Mouse (Mus musculus) naive thymus-derived CD4-positive, alpha-beta T cell, adult 2 months (primary cell): ENCODE measurements around the gene 2210016L21Rik.
"Not testable (repeated sequence)": the region's sequence is repeated elsewhere in the genome, so short reads cannot be mapped to it uniquely, and the experiment has no call there.

ENCODE experiments used
- DNase-seq: peaks from one replicate; pipeline ENCODE4 v3.0.0-alpha.2; 2011; ENCODE audit warnings: low read depth

Gene 2210016L21Rik

GRCm38 (mm10) chr5:114942074-114942765 is at the start of gene 2210016L21Rik:
Gene 2210016L21Rik, plus strand, starts transcription at chr5:114942158.
- DNase-seq, result peak; percentile 90

GRCm38 (mm10) chr5:114895542-114895941 is 46.4 kb upstream of the 2210016L21Rik start:
- DNase-seq, result no peak

- DNase-seq, result peak; percentile 65
Measured at GRCm38 (mm10) chr5:114896688-114897373, 45.1 kb upstream of the 2210016L21Rik start, which contains the start of gene Oasl2. Gene Oasl2, plus strand, starts transcription at chr5:114896936.

GRCm38 (mm10) chr5:114897374-114897793 is 44.6 kb upstream of the 2210016L21Rik start:
- peak; percentile 81 for DNase-seq

GRCm38 (mm10) chr5:114898857-114899256 is 43.1 kb upstream of the 2210016L21Rik start:
- DNase-seq, result peak; percentile 33

- peak; percentile 79 for DNase-seq
Measured at GRCm38 (mm10) chr5:114902413-114902812, 39.5 kb upstream of the 2210016L21Rik start.

- no peak for DNase-seq
Measured at GRCm38 (mm10) chr5:114908598-114909305, 33.2 kb upstream of the 2210016L21Rik start.

- no peak for DNase-seq
Measured at GRCm38 (mm10) chr5:114913686-114914085, 28.3 kb upstream of the 2210016L21Rik start.

GRCm38 (mm10) chr5:114914855-114915254 is 27.1 kb upstream of the 2210016L21Rik start:
- DNase-seq, result no peak

GRCm38 (mm10) chr5:114915854-114916253 is 26.1 kb upstream of the 2210016L21Rik start:
- DNase-seq, result no peak

GRCm38 (mm10) chr5:114916777-114917176 is 25.2 kb upstream of the 2210016L21Rik start:
- DNase-seq, result no peak

- DNase-seq, result not testable (repeated sequence)
Measured at GRCm38 (mm10) chr5:114917357-114917756, 24.6 kb upstream of the 2210016L21Rik start.

GRCm38 (mm10) chr5:114921551-114922365 is 20.2 kb upstream of the 2210016L21Rik start:
- peak; percentile 92 for DNase-seq

- DNase-seq, result no peak
Measured at GRCm38 (mm10) chr5:114922366-114922731, 19.6 kb upstream of the 2210016L21Rik start.

GRCm38 (mm10) chr5:114922998-114923473 is 18.9 kb upstream of the 2210016L21Rik start, which contains the start of gene Oasl1:
Gene Oasl1, plus strand, starts transcription at chr5:114923240.
- peak; percentile 79 for DNase-seq

GRCm38 (mm10) chr5:114926153-114926684 is 15.7 kb upstream of the 2210016L21Rik start:
- no peak for DNase-seq

- no peak for DNase-seq
Measured at GRCm38 (mm10) chr5:114926753-114927152, 15.2 kb upstream of the 2210016L21Rik start.

GRCm38 (mm10) chr5:114931626-114932025 is 10.3 kb upstream of the 2210016L21Rik start:
- DNase-seq, result no peak

GRCm38 (mm10) chr5:114933206-114933605 is 8.8 kb upstream of the 2210016L21Rik start:
- no peak for DNase-seq

- DNase-seq, result no peak
Measured at GRCm38 (mm10) chr5:114935838-114936237, 6.1 kb upstream of the 2210016L21Rik start.

- DNase-seq, result not testable (repeated sequence)
Measured at GRCm38 (mm10) chr5:114941138-114941537, 820 bp upstream of the 2210016L21Rik start.
